Mouse (Mus musculus): Measurements from ENCODE around the gene Avpr1b.

GRCm38 (mm10) chr1:131562081-131562480 lies 37.0 kb upstream of the Avpr1b start:
- TF ChIP-seq CTCF (IDR thresholded peaks at IDR 0.05; ENCODE audit: control insufficient read depth, insufficient read depth, insufficient read length) (no peak), USF1 (IDR thresholded peaks at IDR 0.05; ENCODE audit: low read depth) (no peak), FOSL1 (IDR thresholded peaks at IDR 0.05; ENCODE audit: insufficient read depth, low read length, poor library complexity, severe bottlenecking) (no peak), CEBPB (IDR thresholded peaks at IDR 0.05; ENCODE audit: low read depth) (no peak)

Measured in C2C12 (cell line).